Mouse (Mus musculus): ENCODE data around the gene Pcsk6. TPM values are rescaled to one million over a fixed set of nuclear protein-coding genes. Genes with fewer than 3 reads are reported as not detected.

The Pcsk6 gene
- polyA plus RNA-seq, 1 experiment from 2014 or later = 0.51 TPM

GRCm38 (mm10) chr7:66005066-66005465 lies 143.5 kb downstream of the Pcsk6 start:
- DNase-seq (no peak), ATAC-seq (ENCODE audit: low read depth) (no peak)
- Histone ChIP-seq H3K27me3 (no peaks in the 10 kb centered on the region), H3K9ac (no peak overlapping the region), H3K36me3 (no peaks in the 10 kb centered on the region), H3K4me1 (replicated peaks) (no peaks in the 10 kb centered on the region), H3K27ac (no peak overlapping the region), H3K9me3 (replicated peaks) (no peaks in the 10 kb centered on the region), H3K4me3 (replicated peaks) (no peak overlapping the region), H3K4me2 (no peak overlapping the region)
- 69% methylated on average over 10 of the region's 10 CpGs for WGBS (ENCODE audit: insufficient replicate concordance)

- no peak overlapping the region for H3K9ac ChIP-seq
- H3K4me2 ChIP-seq = no peak overlapping the region
- no peaks in the 10 kb centered on the region for H3K4me1 ChIP-seq (replicated peaks)
- ATAC-seq (ENCODE audit: low read depth) (no peak), DNase-seq (no peak)
- WGBS (ENCODE audit: insufficient replicate concordance) = 73% methylated on average over 11 of the region's 11 CpGs
- H3K4me3 ChIP-seq (replicated peaks) = no peak overlapping the region
- no peaks in the 10 kb centered on the region for H3K27me3 ChIP-seq
- no peaks in the 10 kb centered on the region for H3K36me3 ChIP-seq
- no peak overlapping the region for H3K27ac ChIP-seq
- no peaks in the 10 kb centered on the region for H3K9me3 ChIP-seq (replicated peaks)
Observed at GRCm38 (mm10) chr7:66008161-66008891, 146.8 kb downstream of the Pcsk6 start.

- Histone ChIP-seq H3K36me3 (no peaks in the 10 kb centered on the region), H3K27ac (no peak overlapping the region), H3K9me3 (replicated peaks) (no peaks in the 10 kb centered on the region), H3K4me1 (replicated peaks) (no peaks in the 10 kb centered on the region), H3K4me2 (no peak overlapping the region), H3K27me3 (no peaks in the 10 kb centered on the region), H3K9ac (no peak overlapping the region), H3K4me3 (replicated peaks) (no peak overlapping the region)
- 76% methylated on average over 16 of the region's 16 CpGs for WGBS (ENCODE audit: insufficient replicate concordance)
- no peak for ATAC-seq (ENCODE audit: low read depth)
- no peak for DNase-seq
Observed at GRCm38 (mm10) chr7:66008892-66009273, 147.3 kb downstream of the Pcsk6 start.

DNA sequence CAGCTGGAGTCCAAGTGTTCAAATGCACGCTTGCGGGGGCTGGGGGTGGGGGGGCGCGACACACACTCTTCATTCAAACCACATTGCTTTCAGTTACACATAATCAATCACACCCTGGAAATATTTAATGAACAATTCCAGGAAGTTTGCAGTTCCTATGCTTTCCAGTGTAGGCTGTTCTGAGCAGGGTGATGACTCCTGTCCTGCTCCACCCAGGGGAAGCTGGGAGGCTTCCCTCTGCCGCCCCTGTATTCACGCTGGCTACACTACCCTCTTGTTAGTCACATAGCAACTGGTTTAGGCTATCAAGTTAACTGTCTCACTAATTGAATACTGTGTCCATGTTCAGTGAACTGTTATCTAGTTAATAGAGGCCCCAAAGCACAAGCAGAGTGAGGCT lies 149.0 kb downstream of the Pcsk6 start:
- Histone ChIP-seq H3K27ac (no peak overlapping the region), H3K4me1 (replicated peaks) (no peaks in the 10 kb centered on the region), H3K9me3 (replicated peaks) (no peaks in the 10 kb centered on the region), H3K4me3 (replicated peaks) (no peak overlapping the region), H3K36me3 (no peaks in the 10 kb centered on the region), H3K4me2 (no peak overlapping the region), H3K9ac (no peak overlapping the region), H3K27me3 (no peaks in the 10 kb centered on the region)
- WGBS (ENCODE audit: insufficient replicate concordance) = 65% methylated on average over 6 of the region's 6 CpGs
- no peak for DNase-seq
- no peak for ATAC-seq (ENCODE audit: low read depth)

DNA sequence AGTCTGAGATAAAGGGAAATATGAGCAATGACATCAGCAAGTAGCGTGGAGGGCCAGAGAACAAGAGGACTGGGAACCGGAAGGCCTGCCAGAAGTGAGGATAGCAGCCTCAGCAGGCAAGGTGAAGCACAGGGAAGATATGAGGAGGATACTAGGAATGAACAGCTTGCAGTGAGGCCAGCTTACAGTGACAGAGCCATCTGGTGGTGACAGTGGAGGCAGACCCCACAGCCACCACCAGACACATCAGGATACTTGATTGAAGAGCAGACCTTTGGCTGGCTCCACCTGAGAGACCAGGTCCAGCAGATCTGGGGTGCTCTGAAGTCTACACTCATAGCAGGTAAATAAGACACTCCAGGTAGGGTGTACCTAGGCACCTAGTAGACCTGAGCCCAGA lies 166.2 kb downstream of the Pcsk6 start:
- DNase-seq (no peak), ATAC-seq (ENCODE audit: low read depth) (no peak)
- Histone ChIP-seq H3K4me3 (replicated peaks) (no peak overlapping the region), H3K9me3 (replicated peaks) (no peaks in the 10 kb centered on the region), H3K4me1 (replicated peaks) (no peaks in the 10 kb centered on the region), H3K9ac (no peak overlapping the region), H3K27ac (no peak overlapping the region), H3K36me3 (no peaks in the 10 kb centered on the region), H3K4me2 (no peak overlapping the region), H3K27me3 (no peaks in the 10 kb centered on the region)
- 73% methylated on average over 2 of the region's 2 CpGs for WGBS (ENCODE audit: insufficient replicate concordance)

DNA sequence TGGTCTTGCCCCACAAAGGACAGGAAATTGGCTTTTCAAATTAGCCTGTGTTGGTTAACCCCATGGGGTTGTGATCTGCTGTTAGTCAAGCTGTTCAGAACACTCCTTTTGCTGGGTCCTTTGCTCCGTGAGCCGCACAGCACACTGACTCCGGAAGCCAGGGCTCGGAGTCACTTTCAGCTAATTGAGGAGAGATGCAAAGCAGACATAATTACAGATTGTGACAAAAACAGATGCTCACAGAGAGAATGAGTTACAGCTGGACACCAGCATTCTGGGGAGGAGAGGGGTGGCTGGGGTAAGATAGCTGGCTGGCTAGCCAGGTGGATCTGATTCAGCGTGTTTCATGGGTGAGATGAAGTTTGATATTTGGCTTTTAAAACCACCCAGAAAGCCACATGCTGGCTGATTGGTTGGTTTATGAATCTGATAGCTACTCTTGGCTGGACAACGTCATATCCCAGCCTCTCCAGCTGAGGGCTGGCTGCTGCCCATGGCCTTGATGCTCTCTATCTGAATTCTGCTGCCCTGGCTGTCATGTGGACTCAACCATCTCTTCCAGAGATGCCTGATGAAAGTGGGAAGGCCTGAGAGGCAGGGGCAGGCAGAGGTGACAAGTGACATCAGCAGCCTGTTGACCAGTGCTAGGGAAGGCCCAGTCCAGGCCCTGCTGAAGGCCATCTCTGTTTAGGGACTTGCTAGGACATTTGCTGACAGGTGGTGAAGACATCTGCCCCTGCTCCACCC lies 167.4 kb downstream of the Pcsk6 start:
- H3K4me2 ChIP-seq = no peak overlapping the region
- no peak overlapping the region for H3K9ac ChIP-seq
- DNase-seq (no peak), ATAC-seq (ENCODE audit: low read depth) (no peak)
- H3K4me3 ChIP-seq (replicated peaks) = no peak overlapping the region
- no peaks in the 10 kb centered on the region for H3K27me3 ChIP-seq
- WGBS (ENCODE audit: insufficient replicate concordance) = 65% methylated on average over 6 of the region's 6 CpGs
- H3K4me1 ChIP-seq (replicated peaks) = no peaks in the 10 kb centered on the region
- no peaks in the 10 kb centered on the region for H3K9me3 ChIP-seq (replicated peaks)
- H3K36me3 ChIP-seq = no peaks in the 10 kb centered on the region
- H3K27ac ChIP-seq = no peak overlapping the region

- H3K9ac ChIP-seq = no peak overlapping the region
- H3K36me3 ChIP-seq = no peaks in the 10 kb centered on the region
- ATAC-seq (ENCODE audit: low read depth) (no peak), DNase-seq (no peak)
- H3K4me2 ChIP-seq = no peak overlapping the region
- WGBS (ENCODE audit: insufficient replicate concordance) = 50% methylated on average over 8 of the region's 8 CpGs
- no peak overlapping the region for H3K4me3 ChIP-seq (replicated peaks)
- H3K27ac ChIP-seq = no peak overlapping the region
- H3K4me1 ChIP-seq (replicated peaks) = peaks cover 9% of the 10 kb centered on the region; the same call in 1 of the 2 replicates
- H3K27me3 ChIP-seq = 0 out of 2 replicates have a peak, but pooled peaks cover 12% of the 10 kb centered on the region
- no peaks in the 10 kb centered on the region for H3K9me3 ChIP-seq (replicated peaks)
Observed at GRCm38 (mm10) chr7:66036809-66037208, 175.3 kb downstream of the Pcsk6 start.

- DNase-seq (no peak), ATAC-seq (ENCODE audit: low read depth) (no peak)
- Histone ChIP-seq H3K9ac (no peak overlapping the region), H3K36me3 (no peaks in the 10 kb centered on the region), H3K4me1 (replicated peaks) (peaks cover 9% of the 10 kb centered on the region; the same call in 1 of the 2 replicates), H3K27me3 (0 out of 2 replicates have a peak, but pooled peaks cover 12% of the 10 kb centered on the region), H3K4me3 (replicated peaks) (no peak overlapping the region), H3K27ac (no peak overlapping the region), H3K9me3 (replicated peaks) (no peaks in the 10 kb centered on the region), H3K4me2 (no peak overlapping the region)
- WGBS (ENCODE audit: insufficient replicate concordance) = 46% methylated on average over 3 of the region's 3 CpGs
Observed at GRCm38 (mm10) chr7:66038261-66038660, 176.7 kb downstream of the Pcsk6 start.

GRCm38 (mm10) chr7:66038730-66039129 lies 177.2 kb downstream of the Pcsk6 start:
- no peaks in the 10 kb centered on the region for H3K9me3 ChIP-seq (replicated peaks)
- no peak overlapping the region for H3K4me2 ChIP-seq
- H3K4me3 ChIP-seq (replicated peaks) = no peak overlapping the region
- peaks cover 9% of the 10 kb centered on the region; the same call in 1 of the 2 replicates for H3K4me1 ChIP-seq (replicated peaks)
- no peak overlapping the region for H3K27ac ChIP-seq
- ATAC-seq (ENCODE audit: low read depth) (no peak), DNase-seq (no peak)
- H3K36me3 ChIP-seq = no peaks in the 10 kb centered on the region
- no peak overlapping the region for H3K9ac ChIP-seq
- 75% methylated on average over 11 of the region's 11 CpGs for WGBS (ENCODE audit: insufficient replicate concordance)
- 0 out of 2 replicates have a peak, but pooled peaks cover 12% of the 10 kb centered on the region for H3K27me3 ChIP-seq

DNA sequence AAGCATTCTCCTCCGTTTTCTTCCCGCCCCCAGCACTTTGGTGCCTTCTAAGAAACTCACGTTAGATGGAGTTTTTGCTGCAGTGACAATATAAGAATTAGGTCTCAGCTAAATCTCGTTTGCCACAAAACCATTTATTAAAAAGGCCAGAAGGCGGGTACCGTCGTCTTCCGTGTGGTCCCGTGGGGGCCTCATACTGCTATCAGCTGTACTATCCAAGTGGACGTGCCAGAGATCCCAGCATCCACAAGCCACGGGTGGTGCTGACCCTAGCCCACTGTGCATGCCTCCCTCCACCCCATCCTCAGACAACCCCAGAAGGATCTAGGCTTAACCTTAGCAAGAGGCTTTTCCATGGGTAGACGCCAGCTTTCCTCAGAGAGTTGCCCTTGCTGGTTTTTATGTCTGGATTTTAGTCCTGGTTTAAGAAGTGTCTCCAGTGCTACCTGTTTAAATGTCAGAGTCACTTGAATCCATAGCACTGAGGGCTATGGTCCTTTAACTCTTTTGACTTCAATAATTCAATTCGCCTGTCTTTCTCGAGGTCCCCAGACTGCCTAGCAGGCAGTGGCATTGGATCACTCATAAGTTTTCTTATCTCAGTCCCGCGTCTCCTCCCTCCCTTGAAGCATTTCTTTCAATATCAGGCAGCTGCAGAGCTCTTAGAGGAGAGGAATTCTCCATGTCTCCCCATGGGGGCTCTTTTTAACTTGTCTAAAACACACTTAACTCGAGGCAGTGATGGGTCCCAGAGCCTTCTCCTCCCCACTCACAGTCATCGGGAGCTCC lies 178.7 kb downstream of the Pcsk6 start:
- no peaks in the 10 kb centered on the region for H3K9me3 ChIP-seq (replicated peaks)
- no peak overlapping the region for H3K9ac ChIP-seq
- H3K4me2 ChIP-seq = no peak overlapping the region
- ATAC-seq (ENCODE audit: low read depth) (peak; percentile 41; the same call in 1 of the 2 replicates), DNase-seq (no peak)
- H3K27me3 ChIP-seq = 0 out of 2 replicates have a peak, but pooled peaks cover 12% of the 10 kb centered on the region
- H3K4me1 ChIP-seq (replicated peaks) = peaks cover 9% of the 10 kb centered on the region; the same call in 1 of the 2 replicates
- H3K4me3 ChIP-seq (replicated peaks) = no peak overlapping the region
- WGBS (ENCODE audit: insufficient replicate concordance) = 58% methylated on average over 18 of the region's 18 CpGs
- H3K36me3 ChIP-seq = no peaks in the 10 kb centered on the region
- no peak overlapping the region for H3K27ac ChIP-seq

All from liver, embryonic 13.5 days (tissue).